Mouse (Mus musculus): ENCODE measurements around the gene Gpr146. TPM values are rescaled to one million over a fixed set of nuclear protein-coding genes. Genes with fewer than 3 reads are reported as not detected.
"Not testable (repeated sequence)": the region's sequence is repeated elsewhere in the genome, so short reads cannot be mapped to it uniquely, and the experiment has no call there.

Gene Gpr146
- polyA plus RNA-seq (2012; rRNA removed) = 1.9 and 2.4 TPM in 2 replicates
- 2.3 and 2.5 TPM in 2 replicates for polyA plus RNA-seq (2014; fragmentation: Nextera tagmentation; extraction: Ambion mirVana)

GRCm38 (mm10) chr5:139377468-139378270, at the start of gene Gpr146:
TSS of gene Gpr146 (plus strand) at chr5:139377697.
- no peak for TF ChIP-seq POLR2A (IDR thresholded peaks at IDR 0.05; ENCODE audit: borderline replicate concordance, extremely low read depth, insufficient read depth, insufficient read length)
- 55% methylated on average over 18 of the region's 18 CpGs for WGBS
- no peaks in the 10 kb centered on the region for H3K27me3 ChIP-seq (ENCODE audit: control insufficient read depth, insufficient read depth, low read length)
- no peaks in the 10 kb centered on the region for H3K36me3 ChIP-seq (ENCODE audit: control insufficient read depth, insufficient read depth, low read length)
- H3K4me3 ChIP-seq (replicated peaks; ENCODE audit: low read length) = no peak within 1 kb of the TSS
- no peak within 1 kb of the TSS for H3K9ac ChIP-seq (ENCODE audit: low read depth, low read length, severe bottlenecking)
- DNase-seq (ENCODE audit: low spot score) = peak; percentile 60
- H3K4me2 ChIP-seq (replicated peaks; ENCODE audit: low read depth, low read length, severe bottlenecking) = no peak within 1 kb of the TSS
- no peak for ATAC-seq (ENCODE audit: low FRiP score, low read depth)
- H3K27ac ChIP-seq (replicated peaks; ENCODE audit: low read depth, low read length) = 0 out of 2 replicates have a peak within 1 kb of the TSS, but pooled peaks have one; percentile 55
- H3K9me3 ChIP-seq (ENCODE audit: control insufficient read depth, low read length) = no peaks in the 10 kb centered on the region
- peaks cover 33% of the 10 kb centered on the region for H3K4me1 ChIP-seq (ENCODE audit: control insufficient read depth, insufficient read depth, low read length)

- no peak for DNase-seq (ENCODE audit: low spot score)
- H3K36me3 ChIP-seq (ENCODE audit: control insufficient read depth, insufficient read depth, low read length) = peaks cover 5% of the 10 kb centered on the region
- 66% methylated on average over 7 of the region's 7 CpGs for WGBS
Observed at GRCm38 (mm10) chr5:139330766-139331165, 46.7 kb upstream of the Gpr146 start.

GRCm38 (mm10) chr5:139331742-139332141, 45.8 kb upstream of the Gpr146 start:
- no peak for TF ChIP-seq POLR2A (IDR thresholded peaks at IDR 0.05; ENCODE audit: borderline replicate concordance, extremely low read depth, insufficient read depth, insufficient read length)
- Histone ChIP-seq H3K9ac (ENCODE audit: low read depth, low read length, severe bottlenecking) (no peak overlapping the region), H3K9me3 (ENCODE audit: control insufficient read depth, low read length) (no peaks in the 10 kb centered on the region), H3K27me3 (ENCODE audit: control insufficient read depth, insufficient read depth, low read length) (no peaks in the 10 kb centered on the region), H3K36me3 (ENCODE audit: control insufficient read depth, insufficient read depth, low read length) (peaks cover 14% of the 10 kb centered on the region), H3K4me2 (replicated peaks; ENCODE audit: low read depth, low read length, severe bottlenecking) (no peak overlapping the region), H3K4me3 (replicated peaks; ENCODE audit: low read length) (no peak overlapping the region), H3K4me1 (ENCODE audit: control insufficient read depth, insufficient read depth, low read length) (no peaks in the 10 kb centered on the region), H3K27ac (replicated peaks; ENCODE audit: low read depth, low read length) (no peak overlapping the region)
- 15% methylated on average over 8 of the region's 8 CpGs for whole genome bisulfite sequencing
- ATAC-seq (ENCODE audit: low FRiP score, low read depth) = peak; percentile 31
- DNase-seq (ENCODE audit: low spot score) = peak; percentile 73

More at GRCm38 (mm10) chr5:139330766-139331165, 46.7 kb upstream of the Gpr146 start:
- H3K9ac ChIP-seq (ENCODE audit: low read depth, low read length, severe bottlenecking) = no peak overlapping the region
- no peak overlapping the region for H3K27ac ChIP-seq (replicated peaks; ENCODE audit: low read depth, low read length)
- no peaks in the 10 kb centered on the region for H3K4me1 ChIP-seq (ENCODE audit: control insufficient read depth, insufficient read depth, low read length)
- ATAC-seq (ENCODE audit: low FRiP score, low read depth) = no peak
- no peak for TF ChIP-seq POLR2A (IDR thresholded peaks at IDR 0.05; ENCODE audit: borderline replicate concordance, extremely low read depth, insufficient read depth, insufficient read length)
- H3K4me3 ChIP-seq (replicated peaks; ENCODE audit: low read length) = no peak overlapping the region
- no peak overlapping the region for H3K4me2 ChIP-seq (replicated peaks; ENCODE audit: low read depth, low read length, severe bottlenecking)
- no peaks in the 10 kb centered on the region for H3K9me3 ChIP-seq (ENCODE audit: control insufficient read depth, low read length)
- peaks cover 8% of the 10 kb centered on the region; the same call in 1 of the 2 replicates for H3K27me3 ChIP-seq (ENCODE audit: control insufficient read depth, insufficient read depth, low read length)

GRCm38 (mm10) chr5:139332590-139333272, 44.8 kb upstream of the Gpr146 start:
- Histone ChIP-seq H3K4me2 (replicated peaks; ENCODE audit: low read depth, low read length, severe bottlenecking) (no peak overlapping the region), H3K27me3 (ENCODE audit: control insufficient read depth, insufficient read depth, low read length) (no peaks in the 10 kb centered on the region), H3K4me3 (replicated peaks; ENCODE audit: low read length) (no peak overlapping the region), H3K4me1 (ENCODE audit: control insufficient read depth, insufficient read depth, low read length) (no peaks in the 10 kb centered on the region), H3K27ac (replicated peaks; ENCODE audit: low read depth, low read length) (no peak overlapping the region), H3K9me3 (ENCODE audit: control insufficient read depth, low read length) (no peaks in the 10 kb centered on the region), H3K36me3 (ENCODE audit: control insufficient read depth, insufficient read depth, low read length) (peaks cover 24% of the 10 kb centered on the region), H3K9ac (ENCODE audit: low read depth, low read length, severe bottlenecking) (no peak overlapping the region)
- ATAC-seq (ENCODE audit: low FRiP score, low read depth) (no peak), DNase-seq (ENCODE audit: low spot score) (no peak)
- 85% methylated on average over 8 of the region's 8 CpGs for WGBS
- TF ChIP-seq POLR2A (IDR thresholded peaks at IDR 0.05; ENCODE audit: borderline replicate concordance, extremely low read depth, insufficient read depth, insufficient read length) = no peak

- no peaks in the 10 kb centered on the region for H3K27me3 ChIP-seq (ENCODE audit: control insufficient read depth, insufficient read depth, low read length)
- no peak for TF ChIP-seq POLR2A (IDR thresholded peaks at IDR 0.05; ENCODE audit: borderline replicate concordance, extremely low read depth, insufficient read depth, insufficient read length)
- ATAC-seq (ENCODE audit: low FRiP score, low read depth) = no peak
- no peak for DNase-seq (ENCODE audit: low spot score)
- H3K36me3 ChIP-seq (ENCODE audit: control insufficient read depth, insufficient read depth, low read length) = peaks cover 32% of the 10 kb centered on the region
- no peak overlapping the region for H3K4me2 ChIP-seq (replicated peaks; ENCODE audit: low read depth, low read length, severe bottlenecking)
- H3K4me1 ChIP-seq (ENCODE audit: control insufficient read depth, insufficient read depth, low read length) = no peaks in the 10 kb centered on the region
- H3K27ac ChIP-seq (replicated peaks; ENCODE audit: low read depth, low read length) = no peak overlapping the region
- no peak overlapping the region for H3K4me3 ChIP-seq (replicated peaks; ENCODE audit: low read length)
- H3K9me3 ChIP-seq (ENCODE audit: control insufficient read depth, low read length) = no peaks in the 10 kb centered on the region
- H3K9ac ChIP-seq (ENCODE audit: low read depth, low read length, severe bottlenecking) = no peak overlapping the region
- WGBS = 65% methylated on average over 16 of the region's 16 CpGs
Observed at GRCm38 (mm10) chr5:139333301-139334013, 44.0 kb upstream of the Gpr146 start.

- not testable (repeated sequence) for H3K27ac ChIP-seq (replicated peaks; ENCODE audit: low read depth, low read length); H3K4me1 ChIP-seq (ENCODE audit: control insufficient read depth, insufficient read depth, low read length); DNase-seq (ENCODE audit: low spot score); H3K4me3 ChIP-seq (replicated peaks; ENCODE audit: low read length); H3K4me2 ChIP-seq (replicated peaks; ENCODE audit: low read depth, low read length, severe bottlenecking); ATAC-seq (ENCODE audit: low FRiP score, low read depth); H3K27me3 ChIP-seq (ENCODE audit: control insufficient read depth, insufficient read depth, low read length); H3K9ac ChIP-seq (ENCODE audit: low read depth, low read length, severe bottlenecking); H3K9me3 ChIP-seq (ENCODE audit: control insufficient read depth, low read length)
- H3K36me3 ChIP-seq (ENCODE audit: control insufficient read depth, insufficient read depth, low read length) = peaks cover 40% of the 10 kb centered on the region
- WGBS = 78% methylated on average over 10 of the region's 10 CpGs
Observed at GRCm38 (mm10) chr5:139334394-139334793, 43.1 kb upstream of the Gpr146 start.

All from limb, embryonic 14.5 days (tissue).